Mouse (Mus musculus) CD4-positive, CD25-positive, alpha-beta regulatory T cell, adult 2 months (primary cell): ENCODE data around the gene Vangl2.

Source experiments
- DNase-seq: peaks from one replicate; pipeline ENCODE4 v3.0.0-alpha.2; 2012; ENCODE audit warnings: low read depth, low spot score

Vangl2 gene

GRCm38 (mm10) chr1:171969221-171969620, 59.0 kb downstream of the Vangl2 start:
- DNase-seq, result no peak

- peak; percentile 55 for DNase-seq
These were observed 62.0 kb downstream of the Vangl2 start for GRCm38 (mm10) chr1:171966054-171966790.

- DNase-seq, result peak; percentile 68
These were observed 64.6 kb downstream of the Vangl2 start for GRCm38 (mm10) chr1:171963613-171964012.

- no peak for DNase-seq
These were observed 66.5 kb downstream of the Vangl2 start for GRCm38 (mm10) chr1:171961704-171962103.

- no peak for DNase-seq
These were observed 67.5 kb downstream of the Vangl2 start for GRCm38 (mm10) chr1:171960726-171961125.

- DNase-seq, result peak; percentile 36
These were observed 70.8 kb downstream of the Vangl2 start for GRCm38 (mm10) chr1:171957411-171957810.

GRCm38 (mm10) chr1:171955071-171955470, 73.2 kb downstream of the Vangl2 start:
- DNase-seq, result no peak
